Mouse (Mus musculus): ENCODE results near the gene Nrxn3. TPM values are rescaled to one million over a fixed set of nuclear protein-coding genes. Genes with fewer than 3 reads are reported as not detected.

Gene Nrxn3
- polyA plus RNA-seq, 1 experiment from 2014 or later, result 0.72 TPM

DNA sequence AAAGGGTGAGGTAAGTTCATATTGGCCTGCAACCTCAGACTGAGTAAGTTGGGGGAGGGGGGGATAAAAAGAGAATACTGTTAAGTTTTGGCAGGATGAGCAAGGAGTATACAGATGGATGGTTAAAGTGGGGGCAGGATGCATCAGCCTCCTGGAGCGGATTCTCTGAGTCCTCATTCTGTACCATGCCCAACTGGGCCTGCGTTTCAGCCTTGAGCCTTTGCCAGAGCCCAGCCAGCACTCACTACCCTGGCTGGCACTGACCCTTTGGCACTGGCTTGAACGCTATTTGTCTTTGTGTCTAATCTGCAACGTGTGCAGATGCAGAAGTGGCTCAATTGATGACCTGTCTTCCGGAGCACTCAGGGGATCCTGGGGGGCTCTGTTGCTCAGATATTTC, 24.1 kb downstream of the Nrxn3 start:
- Histone ChIP-seq H3K4me3 (ENCODE audit: low read depth, low read length) (no peak overlapping the region), H3K27ac (ENCODE audit: low read depth) (no peak overlapping the region), H3K36me3 (replicated peaks; ENCODE audit: insufficient read depth, low read length) (no peaks in the 10 kb centered on the region), H3K9me3 (ENCODE audit: low read length) (no peaks in the 10 kb centered on the region), H3K9ac (replicated peaks) (no peak overlapping the region), H3K27me3 (ENCODE audit: insufficient read depth, low read length) (no peaks in the 10 kb centered on the region), H3K4me2 (ENCODE audit: low read depth, low read length) (no peak overlapping the region), H3K4me1 (ENCODE audit: insufficient read depth) (no peaks in the 10 kb centered on the region)
- TF ChIP-seq EP300 (IDR thresholded peaks at IDR 0.05; ENCODE audit: low read depth) (no peak), CTCF (IDR thresholded peaks at IDR 0.05; ENCODE audit: low read depth) (no peak)
- WGBS (ENCODE audit: insufficient replicate concordance), result 65% methylated on average over 5 of the region's 5 CpGs
- ATAC-seq (no peak), DNase-seq (no peak)

DNA sequence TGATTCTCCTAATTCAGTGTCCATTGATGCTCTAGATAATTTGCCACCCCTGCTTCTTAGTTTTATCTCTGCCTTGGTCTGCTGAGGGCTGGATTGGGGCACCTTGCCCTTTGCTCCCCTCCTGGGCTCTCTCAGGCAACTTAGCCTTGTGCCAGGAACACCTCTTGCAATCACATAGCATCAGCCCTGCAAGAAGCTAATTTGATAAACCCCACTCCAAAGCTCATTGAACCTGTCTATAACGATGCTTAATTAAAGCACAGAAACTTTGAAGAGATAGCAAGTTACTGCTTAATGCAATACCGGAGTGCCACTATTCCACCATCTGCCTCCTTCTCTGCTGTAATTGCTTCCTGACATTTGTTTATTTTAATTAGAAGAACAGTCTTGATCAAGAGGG, 42.1 kb downstream of the Nrxn3 start:
- no peak overlapping the region for H3K4me3 ChIP-seq (ENCODE audit: low read depth, low read length)
- H3K27me3 ChIP-seq (ENCODE audit: insufficient read depth, low read length), result no peaks in the 10 kb centered on the region
- no peak for DNase-seq
- H3K9me3 ChIP-seq (ENCODE audit: low read length), result no peaks in the 10 kb centered on the region
- H3K9ac ChIP-seq (replicated peaks), result no peak overlapping the region
- no peaks in the 10 kb centered on the region for H3K4me1 ChIP-seq (ENCODE audit: insufficient read depth)
- ATAC-seq, result no peak
- no peaks in the 10 kb centered on the region for H3K36me3 ChIP-seq (replicated peaks; ENCODE audit: insufficient read depth, low read length)
- H3K4me2 ChIP-seq (ENCODE audit: low read depth, low read length), result no peak overlapping the region
- 76% methylated on average over 2 of the region's 2 CpGs for WGBS (ENCODE audit: insufficient replicate concordance)
- TF ChIP-seq EP300 (IDR thresholded peaks at IDR 0.05; ENCODE audit: low read depth), result no peak
- TF ChIP-seq CTCF (IDR thresholded peaks at IDR 0.05; ENCODE audit: low read depth), result no peak
- H3K27ac ChIP-seq (ENCODE audit: low read depth), result no peak overlapping the region

DNA sequence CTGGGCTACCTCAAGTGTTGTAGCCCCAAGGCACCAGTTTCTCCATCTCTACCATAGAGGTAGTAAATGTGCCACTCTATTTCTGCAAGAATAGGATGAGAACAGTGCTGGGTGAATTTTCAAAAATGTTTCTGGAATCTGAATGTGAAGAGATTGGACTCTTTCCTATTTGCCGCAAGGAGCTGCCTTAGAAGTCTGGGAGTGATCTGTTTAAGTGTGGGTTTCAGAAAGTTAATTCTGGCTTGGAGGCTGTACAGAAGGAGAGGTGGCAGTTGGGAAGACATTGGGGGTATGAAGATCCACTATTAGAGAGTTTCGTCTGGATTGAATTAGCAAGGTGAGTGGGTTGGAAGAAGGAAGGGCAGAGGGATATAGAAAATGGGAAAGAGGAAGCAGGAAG, 52.0 kb downstream of the Nrxn3 start:
- TF ChIP-seq EP300 (IDR thresholded peaks at IDR 0.05; ENCODE audit: low read depth) (no peak), CTCF (IDR thresholded peaks at IDR 0.05; ENCODE audit: low read depth) (no peak)
- no peaks in the 10 kb centered on the region for H3K9me3 ChIP-seq (ENCODE audit: low read length)
- H3K4me3 ChIP-seq (ENCODE audit: low read depth, low read length), result no peak overlapping the region
- no peak overlapping the region for H3K9ac ChIP-seq (replicated peaks)
- no peak overlapping the region for H3K27ac ChIP-seq (ENCODE audit: low read depth)
- WGBS (ENCODE audit: insufficient replicate concordance), result 73% methylated on average over 2 of the region's 2 CpGs
- no peaks in the 10 kb centered on the region for H3K27me3 ChIP-seq (ENCODE audit: insufficient read depth, low read length)
- no peak overlapping the region for H3K4me2 ChIP-seq (ENCODE audit: low read depth, low read length)
- no peaks in the 10 kb centered on the region for H3K36me3 ChIP-seq (replicated peaks; ENCODE audit: insufficient read depth, low read length)
- ATAC-seq, result no peak
- DNase-seq, result no peak
- no peaks in the 10 kb centered on the region for H3K4me1 ChIP-seq (ENCODE audit: insufficient read depth)

DNA sequence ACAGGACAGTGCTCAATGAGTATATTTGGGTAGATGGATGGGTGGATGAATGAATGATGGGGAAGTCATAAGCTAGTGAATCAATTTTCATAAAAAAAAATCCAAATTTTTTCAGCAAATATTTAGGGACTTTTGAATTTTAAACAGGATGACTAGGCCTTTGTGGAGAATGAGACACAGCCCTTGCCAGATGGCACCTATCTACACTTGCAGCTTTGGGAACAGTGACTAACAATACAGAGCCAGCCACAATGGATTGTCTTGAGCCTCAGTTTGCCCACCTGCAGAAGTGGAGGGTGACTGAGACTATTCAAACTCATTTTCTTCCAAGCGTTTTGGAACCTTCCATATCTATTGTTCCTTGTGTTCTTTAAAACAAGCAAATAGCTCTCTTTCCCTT, 55.4 kb downstream of the Nrxn3 start:
- Histone ChIP-seq H3K9ac (replicated peaks) (no peak overlapping the region), H3K27me3 (ENCODE audit: insufficient read depth, low read length) (no peaks in the 10 kb centered on the region), H3K4me2 (ENCODE audit: low read depth, low read length) (no peak overlapping the region), H3K9me3 (ENCODE audit: low read length) (no peaks in the 10 kb centered on the region), H3K4me1 (ENCODE audit: insufficient read depth) (no peaks in the 10 kb centered on the region), H3K27ac (ENCODE audit: low read depth) (no peak overlapping the region), H3K36me3 (replicated peaks; ENCODE audit: insufficient read depth, low read length) (no peaks in the 10 kb centered on the region), H3K4me3 (ENCODE audit: low read depth, low read length) (no peak overlapping the region)
- WGBS (ENCODE audit: insufficient replicate concordance), result 63% methylated on average over 1 of the region's 1 CpGs
- DNase-seq, result no peak
- no peak for ATAC-seq
- TF ChIP-seq CTCF (IDR thresholded peaks at IDR 0.05; ENCODE audit: low read depth), result no peak
- no peak for TF ChIP-seq EP300 (IDR thresholded peaks at IDR 0.05; ENCODE audit: low read depth)

DNA sequence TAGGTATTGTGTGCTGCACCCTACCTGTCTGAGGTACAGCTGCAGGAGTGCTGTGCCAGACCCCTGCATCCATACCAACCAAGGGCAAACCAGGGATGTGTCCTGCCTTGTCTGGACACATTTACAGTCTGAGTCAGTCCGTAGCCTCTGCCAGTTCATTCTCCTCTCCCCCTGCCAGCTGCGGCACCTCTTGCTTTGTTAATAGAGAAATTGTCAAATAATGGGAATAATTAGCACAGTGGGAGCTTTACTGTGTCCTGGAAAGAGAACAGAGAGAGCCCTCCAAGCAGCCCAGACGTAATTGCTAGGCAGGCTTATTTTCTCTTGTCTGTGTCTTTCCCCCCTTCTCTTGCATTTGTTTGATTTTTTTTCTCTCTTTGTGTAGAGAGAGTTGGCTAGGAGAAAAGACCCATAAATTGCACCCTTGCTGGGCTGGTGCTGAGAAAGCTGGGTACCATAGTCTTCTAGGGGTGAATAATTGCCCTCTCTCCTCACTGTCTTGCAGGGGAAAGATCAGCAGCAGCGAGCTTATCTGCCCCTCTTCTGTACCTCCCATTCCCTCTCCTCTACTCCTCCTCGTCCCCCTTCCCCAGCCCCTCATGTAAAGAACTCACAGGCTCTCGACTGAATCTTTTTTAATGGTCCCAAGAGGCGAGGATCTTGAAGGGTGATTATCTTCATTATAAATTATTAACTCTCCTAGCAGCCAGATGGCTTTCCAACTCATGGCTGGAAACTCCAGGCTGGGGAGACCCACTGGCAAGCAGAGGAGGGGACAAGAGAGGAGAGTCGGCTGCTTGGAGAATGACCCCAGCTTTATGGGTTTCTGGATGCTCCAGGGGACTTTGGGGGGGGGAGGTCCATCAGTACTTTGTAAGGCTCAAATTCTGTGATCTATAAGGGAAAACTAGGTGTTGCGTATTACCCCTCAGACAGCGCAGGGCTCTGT, 61.8 kb downstream of the Nrxn3 start:
- Histone ChIP-seq H3K27ac (ENCODE audit: low read depth) (no peak overlapping the region), H3K27me3 (ENCODE audit: insufficient read depth, low read length) (no peaks in the 10 kb centered on the region), H3K4me1 (ENCODE audit: insufficient read depth) (no peaks in the 10 kb centered on the region), H3K4me2 (ENCODE audit: low read depth, low read length) (no peak overlapping the region), H3K9ac (replicated peaks) (no peak overlapping the region), H3K4me3 (ENCODE audit: low read depth, low read length) (no peak overlapping the region), H3K36me3 (replicated peaks; ENCODE audit: insufficient read depth, low read length) (no peaks in the 10 kb centered on the region), H3K9me3 (ENCODE audit: low read length) (no peaks in the 10 kb centered on the region)
- ATAC-seq (no peak), DNase-seq (no peak)
- TF ChIP-seq EP300 (IDR thresholded peaks at IDR 0.05; ENCODE audit: low read depth), result no peak
- TF ChIP-seq CTCF (IDR thresholded peaks at IDR 0.05; ENCODE audit: low read depth), result no peak
- WGBS (ENCODE audit: insufficient replicate concordance), result 60% methylated on average over 10 of the region's 10 CpGs

DNA sequence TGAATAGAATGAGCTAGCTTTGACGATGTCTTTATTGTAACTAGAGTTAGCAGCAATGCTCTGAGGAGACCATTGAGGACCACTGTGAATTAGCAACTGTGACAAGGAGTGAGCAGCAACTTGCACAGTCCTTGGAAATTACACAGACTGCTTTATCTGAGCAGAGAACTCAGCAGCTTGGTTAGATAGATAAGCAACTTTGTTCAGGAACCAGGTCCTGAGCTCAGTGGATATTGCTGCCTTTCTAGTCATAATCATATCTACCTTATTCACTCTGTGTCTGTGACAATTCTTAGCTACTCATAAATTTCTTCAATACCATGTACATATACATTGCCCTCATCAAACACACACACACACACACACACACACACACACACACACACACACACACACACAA, 70.6 kb downstream of the Nrxn3 start:
- H3K4me3 ChIP-seq (ENCODE audit: low read depth, low read length), result no peak overlapping the region
- no peaks in the 10 kb centered on the region for H3K36me3 ChIP-seq (replicated peaks; ENCODE audit: insufficient read depth, low read length)
- no peak overlapping the region for H3K27ac ChIP-seq (ENCODE audit: low read depth)
- H3K9me3 ChIP-seq (ENCODE audit: low read length), result 0 out of 2 replicates have a peak, but pooled peaks cover 3% of the 10 kb centered on the region
- ATAC-seq (no peak), DNase-seq (no peak)
- H3K27me3 ChIP-seq (ENCODE audit: insufficient read depth, low read length), result no peaks in the 10 kb centered on the region
- 70% methylated on average over 1 of the region's 1 CpGs for WGBS (ENCODE audit: insufficient replicate concordance)
- TF ChIP-seq CTCF (IDR thresholded peaks at IDR 0.05; ENCODE audit: low read depth) (no peak), EP300 (IDR thresholded peaks at IDR 0.05; ENCODE audit: low read depth) (no peak)
- H3K9ac ChIP-seq (replicated peaks), result no peak overlapping the region
- no peaks in the 10 kb centered on the region for H3K4me1 ChIP-seq (ENCODE audit: insufficient read depth)
- H3K4me2 ChIP-seq (ENCODE audit: low read depth, low read length), result no peak overlapping the region

Data from liver, postnatal 0 days (tissue).